Mouse (Mus musculus) embryonic stem cell, embryonic (primary cell): ENCODE data around the gene Nol3.

ENCODE experiments used
- CTCF ChIA-PET, 4 experiments: fragments of 300-600 bp in 2 of 4; fragments of 350-600 bp in 2 of 4; sonication (Branson Sonifier 250); formaldehyde crosslinking; loops; one replicate each; lab custom pipeline; 2022; ENCODE audit warnings: inconsistent platforms in 2 of 4; lab: Charles Lee
- POLR2A ChIA-PET, 4 experiments: fragments of 300-600 bp in 2 of 4; fragments of 350-600 bp in 2 of 4; sonication (Branson Sonifier 250); formaldehyde crosslinking; loops; one replicate each; lab custom pipeline; 2022; ENCODE audit warnings: antibody characterized with exemption in 4 of 4, inconsistent platforms in 1 of 4; lab: Charles Lee

Gene Nol3

GRCm38 (mm10) chr8:105318662-105319190, 42.8 kb downstream of the Nol3 start:
- CTCF ChIA-PET, result no interaction called here
- POLR2A ChIA-PET, result interaction anchor here in 2 of 4 experiments (1.0 to 1.9 kb wide), 3 partner anchors 11 to 21 kb away, joined by 3 to 5 read pairs (median 3); partner anchors contain the start of gene E2f4 (in 1 of the 2)

- ChIA-PET CTCF (interaction anchor here in 1 of 4 experiments (0.6 kb wide), 2 partner anchors 22 to 35 kb away, joined by 3 to 6 read pairs; no protein-coding TSS in a partner anchor), POLR2A (interaction anchor here in 2 of 4 experiments (0.6 to 1.3 kb wide), 3 partner anchors 11 to 18 kb away, joined by 3 to 6 read pairs (median 3); partner anchors contain the start of gene Elmo3 (in 1 of the 2))
Measured at GRCm38 (mm10) chr8:105323183-105323582, 47.2 kb downstream of the Nol3 start.

DNA sequence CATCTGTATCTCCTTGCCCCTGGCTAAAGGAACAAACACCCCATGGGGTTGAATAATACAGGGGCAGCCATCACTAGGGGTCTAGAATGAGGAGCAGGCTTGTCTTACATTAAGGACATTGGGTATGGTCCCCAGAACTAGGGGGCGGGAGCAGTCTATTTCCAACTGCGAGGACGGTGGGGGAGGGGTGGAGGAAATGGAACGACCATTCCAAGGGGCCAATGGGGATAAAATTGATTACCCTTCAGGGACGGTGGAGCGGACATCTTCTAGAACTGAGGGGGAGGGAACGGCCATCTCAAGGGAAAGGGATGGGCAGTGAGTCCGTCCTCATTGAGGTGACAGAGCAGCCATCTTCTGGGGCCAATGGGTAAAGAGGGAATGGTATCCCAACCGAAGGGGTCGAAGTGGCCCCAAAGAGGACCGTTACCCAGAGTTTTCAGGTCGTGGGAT, 49.7 kb downstream of the Nol3 start:
- POLR2A ChIA-PET, result interaction anchor here in 3 of 4 experiments (1.0 to 3.9 kb wide), 9 partner anchors 8 to 122 kb away, joined by 3 to 28 read pairs (median 6); partner anchors contain the start of genes E2f4 (in 2 of the 3), Fhod1 (in 1 of the 3) and Slc9a5 (in 1 of the 3)
- CTCF ChIA-PET, result interaction anchor here in 1 of 4 experiments (0.6 kb wide), 1 partner anchor 11 kb away, joined by 3 read pairs; no protein-coding TSS in a partner anchor

- ChIA-PET CTCF (interaction anchor here in 3 of 4 experiments (0.6 to 2.3 kb wide), 5 partner anchors 10 to 1089 kb away, joined by 3 to 5 read pairs (median 3); partner anchors contain the start of genes Fhod1 (in 1 of the 3) and Zfp90 (in 1 of the 3)), POLR2A (interaction anchor here in 3 of 4 experiments (0.5 to 3.9 kb wide), 16 partner anchors 9 to 190 kb away, joined by 3 to 28 read pairs (median 5); partner anchors contain the start of genes E2f4 (in 2 of the 3), Fhod1 (in 2 of the 3), Slc9a5 (in 2 of the 3) and Elmo3 (in 1 of the 3))
Measured at GRCm38 (mm10) chr8:105326141-105326672, 50.3 kb downstream of the Nol3 start, which contains the start of the genes Lrrc29 and Tmem208. Gene Lrrc29, minus strand, starts transcription at chr8:105326278. Gene Tmem208, plus strand, starts transcription at chr8:105326354.

GRCm38 (mm10) chr8:105326968-105327367, 51.0 kb downstream of the Nol3 start:
- CTCF ChIA-PET, result interaction anchor here in 3 of 4 experiments (0.5 to 2.3 kb wide), 9 partner anchors 9 to 1088 kb away, joined by 3 to 5 read pairs (median 3); partner anchors contain the start of genes Fhod1 (in 1 of the 3) and Zfp90 (in 1 of the 3)

GRCm38 (mm10) chr8:105330325-105330724, 54.4 kb downstream of the Nol3 start:
- ChIA-PET POLR2A (interaction anchor here in 2 of 4 experiments (0.7 to 2.1 kb wide), 8 partner anchors 8 to 53 kb away, joined by 3 to 5 read pairs (median 4); partner anchors contain the start of genes Fhod1 (in 2 of the 2) and Slc9a5 (in 1 of the 2)), CTCF (no interaction called here)

More at GRCm38 (mm10) chr8:105326968-105327367, 51.0 kb downstream of the Nol3 start:
- POLR2A ChIA-PET, result interaction anchor here in 3 of 4 experiments (0.7 to 3.9 kb wide), 16 partner anchors 9 to 57 kb away, joined by 3 to 28 read pairs (median 4); partner anchors contain the start of genes E2f4 (in 2 of the 3), Fhod1 (in 2 of the 3), Slc9a5 (in 2 of the 3) and Elmo3 (in 1 of the 3)

GRCm38 (mm10) chr8:105331469-105331868, 55.5 kb downstream of the Nol3 start:
- CTCF ChIA-PET, result no interaction called here
- POLR2A ChIA-PET, result interaction anchor here in 2 of 4 experiments (0.6 to 2.1 kb wide), 7 partner anchors 9 to 27 kb away, joined by 3 to 5 read pairs (median 3); partner anchors contain the start of genes Fhod1 (in 2 of the 2) and Slc9a5 (in 1 of the 2)
